10 mouse cellular contexts compared by ENCODE assay signal in the genomic region with DNA sequence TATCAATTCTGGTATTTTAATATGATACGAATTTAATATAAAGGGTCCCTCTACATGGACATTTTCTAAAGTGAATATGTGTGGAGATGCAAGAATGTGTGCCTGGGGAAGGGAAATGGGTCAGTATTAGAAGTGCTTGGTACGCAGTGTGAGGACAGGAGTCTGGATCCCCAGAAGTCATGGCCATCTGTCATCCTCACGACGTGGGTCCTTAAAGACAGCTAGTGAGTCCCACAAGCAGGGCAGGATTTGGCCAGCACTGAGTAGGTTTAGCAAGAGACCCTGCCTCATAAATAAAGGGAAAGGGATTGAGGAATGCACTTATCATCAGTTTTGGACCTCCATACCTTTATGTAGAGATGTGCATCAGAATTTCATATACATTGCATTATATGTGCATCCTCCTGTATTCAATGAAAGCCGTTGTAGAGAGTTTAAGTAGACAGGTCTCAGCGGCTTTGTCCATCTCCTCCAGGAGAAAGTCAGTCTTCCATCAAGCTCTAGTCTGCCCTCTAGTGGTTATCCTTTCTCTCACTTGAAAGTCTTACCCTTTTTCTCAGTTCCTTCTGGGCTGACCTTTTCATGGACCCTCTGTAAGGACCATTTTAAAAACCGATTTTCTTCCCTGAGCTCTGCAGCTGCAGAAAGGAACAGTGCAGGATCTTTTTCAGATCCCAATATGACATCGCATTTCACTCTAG.
DNase-seq lines count a peak whose midpoint lies in the region; ATAC-seq and TF ChIP-seq lines count a peak whose summit lies in the region.
"Had no signal": no experiment of that assay in that cellular context is flagged by ENCODE, and none has a peak within 500 bp of the region (broad histone marks: within the 10 kb centered on the region; RNA-seq: fewer than 3 reads in every experiment).

No protein-coding gene starts in this region.

- no peaks in the 10 kb centered on the region for H3K9me3 ChIP-seq in kidney, postnatal 0 days (replicated peaks; ENCODE audit: low read length)
- H3K9me3 ChIP-seq: limb, embryonic 15.5 days; neural tube, embryonic 12.5 days had no signal

- H3K36me3 ChIP-seq in kidney, postnatal 0 days (ENCODE audit: insufficient read depth, low read length) = no peaks in the 10 kb centered on the region
- H3K36me3 ChIP-seq: limb, embryonic 15.5 days; neural tube, embryonic 12.5 days had no signal

- no peak for ATAC-seq in kidney, postnatal 0 days (replicated peaks; ENCODE audit: low FRiP score, low read depth)

- no peak overlapping the region for H3K9ac ChIP-seq in kidney, postnatal 0 days (ENCODE audit: low read depth, low read length)
- H3K9ac ChIP-seq: limb, embryonic 15.5 days; neural tube, embryonic 12.5 days had no signal

- no peak overlapping the region for H3K4me3 ChIP-seq in kidney, postnatal 0 days (replicated peaks; ENCODE audit: low read depth, low read length)
- H3K4me3 ChIP-seq: limb, embryonic 15.5 days; neural tube, embryonic 12.5 days had no signal

- H3K4me2 ChIP-seq in kidney, postnatal 0 days (ENCODE audit: low read length) = no peak overlapping the region
- H3K4me2 ChIP-seq: limb, embryonic 15.5 days; neural tube, embryonic 12.5 days had no signal

- TF ChIP-seq CTCF in kidney, postnatal 0 days (IDR thresholded peaks at IDR 0.05; ENCODE audit: low read depth) = peak; percentile 73

- no peaks in the 10 kb centered on the region for H3K4me1 ChIP-seq in kidney, postnatal 0 days (replicated peaks; ENCODE audit: insufficient read depth, low read length)
- H3K4me1 ChIP-seq: limb, embryonic 15.5 days; neural tube, embryonic 12.5 days had no signal

- 55% methylated on average over 8 of the region's 8 CpGs for WGBS in kidney, postnatal 0 days

- DNase-seq in cerebellum, postnatal 10 days = peak; percentile 65 to 92
- no peak for DNase-seq in cerebellum, adult 8-10 months
- DNase-seq in kidney, postnatal 0 days (ENCODE audit: low spot score) = peak; percentile 77
- no peak for DNase-seq in kidney, adult 18-20 months
- DNase-seq in 416B (ENCODE audit: low read depth) = peak; percentile 44
- peak; percentile 83 for DNase-seq in embryo, embryonic 10 days (ENCODE audit: low spot score)
- no peak for DNase-seq in urinary bladder, postnatal 4 days (ENCODE audit: low spot score in 2 of 2)
- DNase-seq in spleen, adult 18-20 months = no peak

- H3K27me3 ChIP-seq in kidney, postnatal 0 days (ENCODE audit: insufficient read depth, low read length) = no peaks in the 10 kb centered on the region
- H3K27me3 ChIP-seq: limb, embryonic 15.5 days; neural tube, embryonic 12.5 days had no signal

- H3K27ac ChIP-seq in kidney, postnatal 0 days = no peak overlapping the region
- H3K27ac ChIP-seq: limb, embryonic 15.5 days; neural tube, embryonic 12.5 days had no signal

Comparison
In these comparisons a context has a peak if more than half of its experiments do, and no peak if none do; other contexts are left out.
1. DNase-seq: peak in cerebellum, postnatal 10 days (2 of 2), kidney, postnatal 0 days (single experiment), 416B (single experiment) and embryo, embryonic 10 days (single experiment); none in cerebellum, adult 8-10 months (single experiment), kidney, adult 18-20 months (single experiment), urinary bladder, postnatal 4 days (0 of 2) and spleen, adult 18-20 months (0 of 2).